Mouse (Mus musculus) urinary bladder, adult 2 months (tissue): ENCODE measurements around the gene Vmn1r86. TPM values are rescaled to one million over a fixed set of nuclear protein-coding genes. Genes with fewer than 3 reads are reported as not detected.
A peak's percentile ranks its signal among the peaks of the same experiment; 100 is the strongest.
"Not testable (repeated sequence)": the region's sequence is repeated elsewhere in the genome, so short reads cannot be mapped to it uniquely, and the experiment has no call there.

Experiments used
- DNase-seq: peaks from one replicate; pipeline ENCODE4 v3.0.0; 2022; ENCODE audit warnings: low spot score
- polyA plus RNA-seq: library from polyadenylated mRNA; depleted of rRNA; stranded (reverse); fragments of >200 nt; gene quantifications from 2 replicates; pipeline ENCODE4 v1.2.3, GENCODE M21; 2012; rRNA removed

The Vmn1r86 gene
- polyA plus RNA-seq: not detected in 2 replicates

- DNase-seq: no peak
Measured at GRCm38 (mm10) chr7:13119817-13120216, at the start of gene Vmn1r86. Gene Vmn1r86, minus strand, starts transcription at chr7:13119917.

GRCm38 (mm10) chr7:13159268-13159667, 39.6 kb upstream of the Vmn1r86 start, which contains the start of gene Vmn1r88:
Gene Vmn1r88, plus strand, starts transcription at chr7:13159568.
- DNase-seq: no peak

- no peak for DNase-seq
Measured at GRCm38 (mm10) chr7:13140057-13140456, 20.3 kb upstream of the Vmn1r86 start, which contains the start of gene Vmn1r87. Gene Vmn1r87, minus strand, starts transcription at chr7:13140157.

GRCm38 (mm10) chr7:13137340-13137739, 17.6 kb upstream of the Vmn1r86 start:
- DNase-seq: no peak

GRCm38 (mm10) chr7:13131856-13132255, 12.1 kb upstream of the Vmn1r86 start:
- DNase-seq: no peak

GRCm38 (mm10) chr7:13123554-13124153, 3.9 kb upstream of the Vmn1r86 start:
- not testable (repeated sequence) for DNase-seq

GRCm38 (mm10) chr7:13095073-13095472, 24.6 kb downstream of the Vmn1r86 start, which contains the start of gene Vmn1r85:
Gene Vmn1r85, minus strand, starts transcription at chr7:13095173.
- DNase-seq: no peak

GRCm38 (mm10) chr7:13072293-13072692, 47.4 kb downstream of the Vmn1r86 start:
- no peak for DNase-seq

GRCm38 (mm10) chr7:13063399-13063798, 56.3 kb downstream of the Vmn1r86 start:
- not testable (repeated sequence) for DNase-seq

GRCm38 (mm10) chr7:13059536-13059935, 60.2 kb downstream of the Vmn1r86 start:
- no peak for DNase-seq

- DNase-seq: no peak
Measured at GRCm38 (mm10) chr7:13056913-13057700, 62.6 kb downstream of the Vmn1r86 start.

GRCm38 (mm10) chr7:13054287-13055010, 65.3 kb downstream of the Vmn1r86 start, which contains the start of gene Mzf1:
Gene Mzf1, minus strand, starts transcription at chr7:13054764.
- peak; percentile 81 for DNase-seq

GRCm38 (mm10) chr7:13053961-13054286, 65.8 kb downstream of the Vmn1r86 start:
- no peak for DNase-seq

GRCm38 (mm10) chr7:13053501-13053900, 66.2 kb downstream of the Vmn1r86 start:
- no peak for DNase-seq

GRCm38 (mm10) chr7:13053001-13053400, 66.7 kb downstream of the Vmn1r86 start:
- no peak for DNase-seq

Other genes with a start within 250 kb of the Vmn1r86 start
- 2.5 TPM in 2 replicates for gene Zfp128, start 238.7 kb downstream of the Vmn1r86 start, polyA plus RNA-seq
- 11.4 and 12.3 TPM in 2 replicates for gene Zscan22, start 222.1 kb downstream of the Vmn1r86 start, polyA plus RNA-seq
- gene Rps5, start 197.6 kb downstream of the Vmn1r86 start, polyA plus RNA-seq: 2,520 and 2,810 TPM in 2 replicates
- 2.1 and 2.3 TPM in 2 replicates for gene Rnf225, start 192.5 kb downstream of the Vmn1r86 start, polyA plus RNA-seq
- gene Zfp324, start 154.1 kb downstream of the Vmn1r86 start, polyA plus RNA-seq: 4.6 and 4.7 TPM in 2 replicates
- gene Zfp446, start 142.1 kb downstream of the Vmn1r86 start, polyA plus RNA-seq: 6.3 and 6.9 TPM in 2 replicates
- 0.31 and 0.55 TPM in 2 replicates for gene Slc27a5, start 121.7 kb downstream of the Vmn1r86 start, polyA plus RNA-seq
- 186 and 190 TPM in 2 replicates for gene Trim28, start 120.8 kb downstream of the Vmn1r86 start, polyA plus RNA-seq
- 11.7 and 13.2 TPM in 2 replicates for gene Zbtb45, start 109.9 kb downstream of the Vmn1r86 start, polyA plus RNA-seq
- 240 and 257 TPM in 2 replicates for gene Chmp2a, start 85.1 kb downstream of the Vmn1r86 start, polyA plus RNA-seq
- 164 and 172 TPM in 2 replicates for gene Ube2m, start 81.6 kb downstream of the Vmn1r86 start, polyA plus RNA-seq
- 1.2 and 1.3 TPM in 2 replicates for gene Mzf1, start 65.2 kb downstream of the Vmn1r86 start, polyA plus RNA-seq
- not detected in 2 replicates for gene Vmn1r85, start 24.7 kb downstream of the Vmn1r86 start, polyA plus RNA-seq
- not detected in 2 replicates for gene Vmn1r87, start 20.2 kb upstream of the Vmn1r86 start, polyA plus RNA-seq
- not detected in 2 replicates for gene Vmn1r88, start 39.7 kb upstream of the Vmn1r86 start, polyA plus RNA-seq
- gene Vmn1r89, start 93.1 kb upstream of the Vmn1r86 start, polyA plus RNA-seq: not detected in 2 replicates
- gene Lig1, start 157.4 kb upstream of the Vmn1r86 start, polyA plus RNA-seq: 9.1 and 10.2 TPM in 2 replicates
- gene Zswim9, start 158.8 kb upstream of the Vmn1r86 start, polyA plus RNA-seq: 4.2 and 7.9 TPM in 2 replicates
- 0.18 and 0.26 TPM in 2 replicates for gene Pla2g4c, start 204.7 kb upstream of the Vmn1r86 start, polyA plus RNA-seq